Mouse (Mus musculus) stomach, postnatal 0 days (tissue): ENCODE measurements around the gene Gm3327. TPM values are rescaled to one million over a fixed set of nuclear protein-coding genes. Genes with fewer than 3 reads are reported as not detected.
"Not testable (repeated sequence)": the region's sequence is repeated elsewhere in the genome, so short reads cannot be mapped to it uniquely, and the experiment has no call there.

ENCODE experiments used
- ATAC-seq: fragments of 200-750 bp; cut with Nextera tagmentation; 2 replicates; pipeline ENCODE4 v1.8.0; 2017; ENCODE audit not compliant: low FRiP score, low TSS enrichment
- DNase-seq: peaks from one replicate; pipeline ENCODE4 v3.0.0-alpha.2; 2016; ENCODE audit warnings: low spot score
- H3K27ac ChIP-seq: fragments of 300-500 bp; sonication (generic); replicated peaks from 2 replicates; pipeline ENCODE4 v1.5.1; 2014; ENCODE audit warnings: mild to moderate bottlenecking, control low read depth
- H3K27me3 ChIP-seq: fragments of 300-500 bp; sonication (generic); 2 replicates; pipeline ENCODE4 v1.6.1; 2014; ENCODE audit warnings: low read length; ENCODE audit not compliant: control insufficient read depth, insufficient read depth
- H3K36me3 ChIP-seq: fragments of 300-500 bp; sonication (generic); 2 replicates; pipeline ENCODE4 v1.6.1; 2014; ENCODE audit warnings: low read length, mixed read lengths; ENCODE audit not compliant: control insufficient read depth, insufficient read depth
- H3K4me1 ChIP-seq: fragments of 300-500 bp; sonication (generic); replicated peaks from 2 replicates; pipeline ENCODE4 v1.6.1; 2014; ENCODE audit warnings: antibody characterized with exemption; ENCODE audit not compliant: control insufficient read depth, insufficient read depth
- H3K4me2 ChIP-seq: fragments of 300-500 bp; sonication (generic); replicated peaks from 2 replicates; pipeline ENCODE4 v1.6.1; 2014; ENCODE audit warnings: low read depth, mild to moderate bottlenecking, control low read depth, moderate library complexity
- H3K4me3 ChIP-seq: fragments of 300-500 bp; sonication (generic); 2 replicates; pipeline ENCODE4 v1.5.1; 2014; ENCODE audit warnings: low read depth, low read length, control low read depth
- H3K9ac ChIP-seq: fragments of 300-500 bp; sonication (generic); 2 replicates; pipeline ENCODE4 v1.6.1; 2014; ENCODE audit warnings: mild to moderate bottlenecking, low read length, control low read depth, mixed read lengths
- H3K9me3 ChIP-seq: fragments of 300-500 bp; sonication (generic); 2 replicates; pipeline ENCODE4 v1.6.1; 2016; ENCODE audit warnings: low read length; ENCODE audit not compliant: control insufficient read depth
- WGBS: fragments of 180-500 bp; shearing (Covaris S2); extraction: QIAGEN DNeasy Blood & Tissue Kit; methylation state at CpG from one replicate; pipeline ENCODE4 v1.1.7; 2014; 5-methylcytosine and 5-hydroxymethylcytosine counted together
- polyA plus RNA-seq: library from polyadenylated mRNA; unstranded; fragments of >200 nt; fragmentation: Nextera tagmentation; extraction: Ambion mirVana; gene quantifications from 2 replicates; pipeline ENCODE4 v1.2.1, GENCODE M21; 2015

The Gm3327 gene
- polyA plus RNA-seq = not detected in 2 replicates

DNA sequence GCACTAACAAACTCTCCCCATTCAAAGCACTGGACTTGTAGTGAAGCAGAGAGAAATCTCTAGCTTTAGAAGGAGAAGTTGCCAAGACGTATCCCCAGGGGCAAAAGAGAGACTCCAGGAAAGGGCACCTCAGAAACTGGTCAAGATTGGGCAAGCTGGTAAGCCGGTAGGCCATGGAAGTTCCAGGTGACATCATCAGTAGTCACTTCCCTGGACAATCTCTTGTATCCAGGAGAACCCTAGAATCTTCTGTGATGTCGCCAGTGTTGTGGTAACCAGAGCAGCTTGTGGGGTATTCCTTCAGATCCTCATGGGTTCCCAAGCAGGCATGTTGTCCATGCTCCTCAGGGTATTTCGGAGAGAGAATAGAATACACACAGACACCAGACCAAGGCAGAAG lies at the start of gene Gm3327:
TSS of gene Gm3327 (plus strand) at position 301 of the 400 bp plus-strand sequence.
- not testable (repeated sequence) for H3K27me3 ChIP-seq, H3K4me3 ChIP-seq, H3K36me3 ChIP-seq, ATAC-seq, DNase-seq, H3K9ac ChIP-seq, H3K4me1 ChIP-seq, H3K4me2 ChIP-seq, H3K9me3 ChIP-seq, H3K27ac ChIP-seq
- 76% methylated on average over 4 of the region's 4 CpGs for WGBS

DNA sequence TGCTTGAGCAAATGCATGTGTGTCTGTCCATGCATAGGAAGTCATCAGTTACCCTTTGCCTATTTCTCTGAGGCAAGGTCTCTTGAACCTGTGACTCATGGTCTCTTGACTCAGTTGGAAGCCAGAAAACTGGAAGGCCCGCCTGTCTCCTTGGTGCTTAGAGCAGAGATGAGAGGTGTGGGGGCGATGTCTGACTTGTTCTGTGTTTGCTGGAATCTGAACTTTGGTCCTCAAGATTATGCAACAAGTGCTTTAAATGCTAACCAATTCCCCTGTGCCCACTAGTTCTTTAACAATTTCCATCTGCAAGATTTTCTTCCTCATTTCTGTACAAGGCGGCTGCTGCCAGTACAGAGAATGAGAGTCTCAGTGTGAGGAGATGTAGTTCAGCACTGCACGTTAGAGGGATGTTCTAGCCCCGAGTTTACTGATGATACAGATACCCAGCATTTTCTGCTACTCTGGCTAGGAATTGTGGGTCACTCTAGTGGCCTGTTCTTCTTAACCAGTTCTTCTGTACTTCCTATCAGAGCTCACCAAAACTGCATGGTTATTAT lies 45.8 kb upstream of the Gm3327 start:
- not testable (repeated sequence) for H3K4me2 ChIP-seq, DNase-seq, H3K4me3 ChIP-seq, ATAC-seq, H3K27me3 ChIP-seq, H3K36me3 ChIP-seq, H3K9ac ChIP-seq, H3K9me3 ChIP-seq, H3K27ac ChIP-seq, H3K4me1 ChIP-seq
- 66% methylated on average over 4 of the region's 5 CpGs for WGBS

DNA sequence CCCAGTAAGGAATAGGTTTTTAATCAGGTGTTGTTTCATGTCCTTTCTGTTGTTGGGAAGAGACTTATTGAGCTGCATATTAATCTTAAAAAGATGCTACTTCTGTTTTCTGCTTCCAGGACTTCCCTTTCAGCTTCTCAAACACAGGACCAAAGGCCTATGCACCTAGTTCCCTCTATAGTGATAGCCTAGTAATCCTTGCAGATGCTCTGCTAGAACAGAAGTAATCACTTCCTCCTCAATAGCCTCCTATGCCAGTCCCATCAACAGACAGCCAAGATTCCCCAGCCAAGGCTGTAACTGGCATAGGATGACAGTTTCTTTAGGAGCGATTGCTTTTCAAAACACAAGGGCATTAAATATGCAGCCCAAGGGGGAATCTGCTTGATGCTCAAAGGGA lies 37.1 kb upstream of the Gm3327 start:
- H3K9ac ChIP-seq, H3K4me1 ChIP-seq, H3K27ac ChIP-seq, H3K36me3 ChIP-seq, H3K9me3 ChIP-seq, H3K27me3 ChIP-seq, DNase-seq, ATAC-seq, H3K4me2 ChIP-seq, H3K4me3 ChIP-seq: not testable (repeated sequence)
- WGBS = 90% methylated on average over 1 of the region's 1 CpGs

DNA sequence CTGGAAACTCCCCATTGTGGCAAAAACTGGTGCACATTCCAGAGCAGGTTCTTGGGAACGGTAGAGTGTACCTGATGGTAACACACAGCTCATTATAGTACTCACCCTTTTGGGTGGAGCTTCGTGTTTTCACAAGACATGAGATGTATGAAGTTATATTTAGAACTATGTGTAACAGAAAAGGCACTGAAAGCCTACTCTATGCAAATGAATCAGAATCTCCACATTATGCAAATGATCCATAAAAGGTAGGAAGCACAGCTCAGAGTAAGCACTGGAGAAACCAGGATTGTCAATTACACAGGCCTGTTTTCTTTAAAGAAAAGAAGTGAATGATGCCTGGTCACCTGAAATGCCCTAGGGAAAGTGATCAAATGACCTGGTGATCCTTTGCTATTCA lies 36.1 kb upstream of the Gm3327 start:
- WGBS = 51% methylated on average over 2 of the region's 2 CpGs

DNA sequence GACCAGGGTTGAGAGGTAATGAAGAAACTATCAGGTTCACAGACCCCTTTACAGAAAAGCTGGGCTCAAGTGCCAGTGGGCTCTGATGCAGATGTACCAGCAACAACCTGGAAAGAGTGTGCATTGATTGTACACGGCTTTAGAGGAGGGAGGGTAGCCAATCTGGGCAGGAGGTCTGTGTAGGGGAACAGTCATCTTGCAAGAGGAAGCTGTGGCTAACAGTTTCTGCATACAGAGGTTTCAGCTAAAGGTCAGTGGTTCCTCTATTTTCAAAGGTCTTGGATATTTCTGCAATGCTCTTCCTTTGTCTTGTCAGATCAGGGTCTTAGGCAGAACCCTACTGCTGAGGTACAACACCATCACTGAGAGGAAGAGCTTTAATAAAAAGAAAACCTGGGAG lies 32.1 kb upstream of the Gm3327 start:
- not testable (repeated sequence) for H3K27ac ChIP-seq, H3K36me3 ChIP-seq, DNase-seq, H3K27me3 ChIP-seq, H3K4me2 ChIP-seq, H3K4me1 ChIP-seq, H3K9ac ChIP-seq, ATAC-seq, H3K9me3 ChIP-seq, H3K4me3 ChIP-seq
- 59% methylated on average over 1 of the region's 1 CpGs for WGBS

More for the DNA sequence above, 36.1 kb upstream of the Gm3327 start:
- H3K9ac ChIP-seq, DNase-seq, H3K4me3 ChIP-seq, H3K27me3 ChIP-seq, H3K4me1 ChIP-seq, ATAC-seq, H3K4me2 ChIP-seq, H3K27ac ChIP-seq, H3K36me3 ChIP-seq, H3K9me3 ChIP-seq: not testable (repeated sequence)

DNA sequence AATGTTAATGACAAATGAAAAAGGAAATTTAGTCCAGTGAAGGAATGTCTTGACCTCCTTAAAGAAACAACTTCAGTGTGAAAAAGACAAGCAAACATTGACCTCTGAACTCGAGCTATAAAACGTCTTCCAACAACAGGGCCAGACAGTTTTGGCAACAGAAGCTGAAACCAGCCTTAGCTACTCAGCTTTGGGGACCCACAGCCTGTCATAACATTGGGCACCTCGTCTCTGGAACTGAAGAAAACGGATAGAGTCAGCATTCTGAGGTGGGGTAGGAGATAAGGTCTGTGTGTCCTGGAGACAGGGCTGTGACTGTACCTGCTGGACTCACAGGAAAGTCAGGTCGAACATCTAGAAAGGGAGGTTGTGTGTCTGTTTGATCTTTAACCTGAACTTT lies 29.2 kb upstream of the Gm3327 start:
- H3K9me3 ChIP-seq, H3K4me3 ChIP-seq, H3K4me1 ChIP-seq, DNase-seq, H3K4me2 ChIP-seq, H3K27ac ChIP-seq, ATAC-seq, H3K9ac ChIP-seq, H3K36me3 ChIP-seq, H3K27me3 ChIP-seq: not testable (repeated sequence)
- 21% methylated on average over 5 of the region's 5 CpGs for WGBS

DNA sequence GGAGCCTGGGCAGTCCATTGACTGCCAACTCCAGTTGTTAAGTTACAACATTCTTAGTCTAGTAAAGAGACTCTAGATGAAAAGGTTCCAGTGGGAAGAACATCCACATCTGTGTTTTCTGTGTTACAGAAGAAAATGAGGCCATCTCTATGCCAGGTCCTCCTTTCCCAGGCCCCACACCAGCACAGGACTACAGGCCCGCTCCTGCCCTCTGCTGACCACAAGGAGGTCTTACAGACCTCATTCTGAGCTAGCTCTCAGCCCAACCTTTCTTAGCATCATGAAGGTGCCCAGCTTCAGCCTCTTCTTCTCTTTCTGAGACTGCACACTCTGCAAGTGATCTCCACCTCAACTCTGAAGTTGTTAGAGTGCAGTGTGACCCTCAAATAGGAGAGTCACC lies 23.6 kb upstream of the Gm3327 start:
- H3K36me3 ChIP-seq, H3K27ac ChIP-seq, H3K27me3 ChIP-seq, H3K4me1 ChIP-seq, H3K4me2 ChIP-seq, H3K4me3 ChIP-seq, ATAC-seq, DNase-seq, H3K9me3 ChIP-seq, H3K9ac ChIP-seq: not testable (repeated sequence)
- WGBS = no CpG with 5 or more reads among the region's 1 CpGs

DNA sequence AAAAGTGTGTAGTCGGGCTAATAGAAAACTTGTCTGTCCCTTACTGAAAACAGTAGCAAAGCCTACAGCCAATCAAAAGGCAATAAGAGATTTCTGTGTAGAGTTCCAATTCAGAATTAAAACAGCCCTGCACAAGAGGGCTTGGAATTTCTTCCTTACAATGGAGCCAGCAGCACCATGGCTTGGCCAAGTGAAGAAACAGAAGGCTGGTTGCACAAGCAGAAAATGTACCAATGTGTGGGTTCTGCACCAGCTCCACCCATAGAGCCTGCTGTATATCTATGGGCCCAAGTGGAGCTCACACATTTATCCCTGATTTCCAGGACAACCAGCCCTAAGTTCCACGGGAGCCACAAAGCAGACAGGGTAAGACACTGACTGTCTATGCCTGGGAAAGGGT lies 21.3 kb upstream of the Gm3327 start, which contains the start of gene Ear2:
TSS of gene Ear2 (plus strand) at position 301 of the 400 bp plus-strand sequence.
- ATAC-seq, H3K4me2 ChIP-seq, H3K36me3 ChIP-seq, H3K27ac ChIP-seq, H3K27me3 ChIP-seq, H3K9me3 ChIP-seq, DNase-seq, H3K4me3 ChIP-seq, H3K4me1 ChIP-seq, H3K9ac ChIP-seq: not testable (repeated sequence)
- 76% methylated on average over 2 of the region's 2 CpGs for WGBS
